Mouse (Mus musculus) granulocyte monocyte progenitor cell, adult 5-6 weeks (primary cell): Measurements from ENCODE around the gene Ifi208. TPM values are rescaled to one million over a fixed set of nuclear protein-coding genes. Genes with fewer than 3 reads are reported as not detected.
A peak's percentile ranks its signal among the peaks of the same experiment; 100 is the strongest.
"Not testable (repeated sequence)": the region's sequence is repeated elsewhere in the genome, so short reads cannot be mapped to it uniquely, and the experiment has no call there.

Experiments used
- ATAC-seq: replicated peaks from 2 replicates; pipeline ENCODE4 v1.8.0; 2016; ENCODE audit warnings: mild to moderate bottlenecking, moderate TSS enrichment, inconsistent platforms; ENCODE audit not compliant: poor library complexity, severe bottlenecking
- total RNA-seq, 2 experiments: library from RNA; stranded (forward) in 1 of 2; stranded (reverse) in 1 of 2; fragments of 200-712, 200-1000 nt in 1 of 2; fragments of >200 nt in 1 of 2; fragmentation: Nextera tagmentation in 1 of 2; gene quantifications; 2 replicates each; pipeline ENCODE4 v1.2.3; 2014 to 2017

The Ifi208 gene
- total RNA-seq (2014; fragmentation: Nextera tagmentation) (not detected in 2 replicates), total RNA-seq (2017) (not detected in 2 replicates)

- ATAC-seq: not testable (repeated sequence)
Measured at GRCm38 (mm10) chr1:173673458-173674097, at the start of gene Ifi208. Gene Ifi208, plus strand, starts transcription at chr1:173673675.

DNA sequence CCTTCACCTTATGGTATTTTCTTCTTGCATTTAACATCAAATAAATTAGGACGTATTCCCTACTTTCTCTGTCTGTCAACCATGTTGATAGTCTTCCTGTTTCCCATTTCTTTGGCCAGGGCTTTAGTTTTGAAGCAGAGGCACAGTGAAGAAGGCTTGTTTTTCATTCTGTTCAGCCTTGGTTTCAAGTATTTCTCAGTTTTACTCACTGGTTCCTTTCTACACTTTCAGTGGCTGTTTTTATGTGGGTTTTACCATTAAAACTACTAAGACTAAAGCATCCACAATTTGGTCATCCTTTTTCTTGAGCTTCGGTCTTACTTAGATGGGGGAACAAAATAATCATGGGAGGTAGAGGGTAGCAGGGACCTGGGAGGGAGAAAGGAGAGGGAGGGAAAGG is 49.4 kb upstream of the Ifi208 start:
- no peak for ATAC-seq

- ATAC-seq: peak; percentile 63
Measured at GRCm38 (mm10) chr1:173626686-173627085, 46.8 kb upstream of the Ifi208 start.

GRCm38 (mm10) chr1:173630622-173631021 is 42.9 kb upstream of the Ifi208 start, which contains the start of gene Ifi209:
Gene Ifi209, plus strand, starts transcription at chr1:173630917.
- peak; percentile 77 for ATAC-seq

- peak; percentile 83 for ATAC-seq
Measured at GRCm38 (mm10) chr1:173633969-173634645, 39.4 kb upstream of the Ifi208 start.

DNA sequence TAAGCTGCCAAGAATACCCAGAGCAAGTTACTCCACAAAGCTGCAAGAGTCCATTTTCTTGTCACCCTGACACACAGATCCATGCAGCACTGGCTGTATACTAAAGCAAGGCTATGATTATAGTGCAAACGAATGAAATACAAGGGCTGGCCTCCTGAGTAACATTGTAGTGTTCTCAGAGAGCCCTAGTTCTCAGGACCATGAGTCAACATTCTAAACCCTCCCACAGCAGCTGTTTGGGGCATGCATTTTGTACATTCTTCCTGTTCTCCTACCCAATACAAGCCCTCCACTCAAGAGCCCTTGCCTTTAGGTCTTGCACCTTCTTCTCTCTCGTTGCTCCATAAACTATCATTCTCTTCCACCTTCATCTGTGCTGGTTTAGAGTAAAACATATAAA is 28.1 kb upstream of the Ifi208 start:
- ATAC-seq: no peak; the same call in 1 of the 2 replicates

GRCm38 (mm10) chr1:173657973-173658372 is 15.5 kb upstream of the Ifi208 start:
- ATAC-seq: peak; percentile 55

DNA sequence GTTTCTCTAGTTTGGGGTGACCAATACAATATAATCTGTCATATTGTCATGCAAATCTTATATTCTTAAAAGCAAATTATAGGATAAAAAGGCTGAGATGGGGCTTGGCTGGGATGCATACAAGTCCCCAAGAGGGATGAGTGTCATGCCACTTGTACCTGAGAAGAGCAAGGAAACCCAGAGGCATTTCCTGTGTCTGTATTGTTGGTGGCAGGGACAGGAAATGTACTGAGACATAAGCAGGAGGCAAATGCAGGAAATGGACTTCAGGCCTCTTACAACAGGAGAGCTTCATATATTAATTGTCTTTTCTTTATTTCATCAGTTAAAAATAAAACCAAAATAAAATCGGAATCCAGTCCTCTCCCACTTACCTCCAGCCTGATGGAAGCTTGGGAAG is 5.1 kb downstream of the Ifi208 start:
- ATAC-seq: not testable (repeated sequence)

- peak; percentile 89 for ATAC-seq
Measured at GRCm38 (mm10) chr1:173694270-173694669, 20.8 kb downstream of the Ifi208 start.

DNA sequence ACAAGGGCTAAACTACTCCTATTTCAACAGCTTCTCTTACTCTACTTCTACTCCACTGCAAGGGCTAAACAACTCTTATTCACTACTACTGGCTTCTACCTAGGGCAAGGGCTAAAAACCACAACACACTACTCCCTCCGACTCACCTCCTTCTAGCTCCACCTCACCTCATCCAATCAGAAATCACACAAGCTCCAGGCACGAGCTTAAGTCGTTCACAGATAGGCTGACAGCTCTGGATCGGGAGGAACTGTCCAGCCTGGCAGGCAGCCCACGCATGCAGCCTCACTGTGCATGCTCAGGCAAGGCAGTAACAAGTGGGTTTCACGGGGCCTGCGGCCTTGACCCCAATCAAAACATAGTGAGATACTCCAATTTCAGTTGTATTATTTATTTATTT is 59.7 kb downstream of the Ifi208 start:
- no peak for ATAC-seq

DNA sequence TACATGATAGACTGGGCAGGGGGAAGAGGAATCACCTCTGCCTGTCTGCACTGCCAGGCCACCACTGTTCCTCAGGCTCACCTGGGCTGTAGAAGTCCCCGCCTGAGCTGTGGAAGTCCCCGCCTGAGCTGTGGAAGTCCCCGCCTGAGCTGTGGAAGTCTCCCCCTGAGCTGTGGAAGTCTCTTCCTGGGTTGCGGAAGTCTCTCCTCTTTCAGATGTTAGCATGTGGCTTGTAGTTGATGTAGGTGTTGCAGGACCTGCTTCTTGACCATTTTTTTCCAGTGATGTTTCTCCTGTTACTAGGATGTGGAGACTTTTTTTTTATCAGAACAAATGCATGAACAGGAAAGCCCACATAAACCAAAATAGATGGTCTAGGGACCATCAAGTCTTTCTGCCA is 61.5 kb downstream of the Ifi208 start:
- not testable (repeated sequence) for ATAC-seq

- peak; percentile 68 for ATAC-seq
Measured at GRCm38 (mm10) chr1:173736986-173737385, 63.5 kb downstream of the Ifi208 start.

GRCm38 (mm10) chr1:173740537-173740936 is 67.1 kb downstream of the Ifi208 start:
- ATAC-seq: peak; percentile 54

- ATAC-seq: peak; percentile 85
Measured at GRCm38 (mm10) chr1:173741656-173742055, 68.2 kb downstream of the Ifi208 start, which contains the start of gene Ifi207. Gene Ifi207, minus strand, starts transcription at chr1:173741747.

- ATAC-seq: peak; percentile 89
Measured at GRCm38 (mm10) chr1:173742262-173742661, 68.8 kb downstream of the Ifi208 start.

Other genes with a start within 250 kb of the Ifi208 start
- not detected in 2 replicates for gene Ifi206, start 182.6 kb upstream of the Ifi208 start, total RNA-seq (2014; fragmentation: Nextera tagmentation)
- 0.05 and 0.13 TPM in 2 replicates for gene Ifi206, start 182.6 kb upstream of the Ifi208 start, total RNA-seq (2017)
- 0.32 and 0.58 TPM in 2 replicates for gene Ifi214, start 137.7 kb upstream of the Ifi208 start, total RNA-seq (2014; fragmentation: Nextera tagmentation)
- 0.05 and 0.22 TPM in 2 replicates for gene Ifi214, start 137.7 kb upstream of the Ifi208 start, total RNA-seq (2017)
- not detected in 2 replicates for gene Ifi213, start 74.4 kb upstream of the Ifi208 start, total RNA-seq (2014; fragmentation: Nextera tagmentation)
- gene Ifi213, start 74.4 kb upstream of the Ifi208 start, total RNA-seq (2017): 0.47 TPM in 1 of 2 replicates, not detected in the other
- gene Ifi209, start 42.8 kb upstream of the Ifi208 start, total RNA-seq (2014; fragmentation: Nextera tagmentation): 77.0 and 77.3 TPM in 2 replicates
- 143 and 146 TPM in 2 replicates for gene Ifi209, start 42.8 kb upstream of the Ifi208 start, total RNA-seq (2017)
- not detected in 2 replicates for gene Ifi207, start 68.1 kb downstream of the Ifi208 start, total RNA-seq (2014; fragmentation: Nextera tagmentation)
- 0.41 and 1.1 TPM in 2 replicates for gene Ifi207, start 68.1 kb downstream of the Ifi208 start, total RNA-seq (2017)
- 2.1 and 5.1 TPM in 2 replicates for gene Ifi204, start 93.3 kb downstream of the Ifi208 start, total RNA-seq (2014; fragmentation: Nextera tagmentation)
- 7.9 and 10.9 TPM in 2 replicates for gene Ifi204, start 93.3 kb downstream of the Ifi208 start, total RNA-seq (2017)
- gene Ifi211, start 239.4 kb downstream of the Ifi208 start, total RNA-seq (2014; fragmentation: Nextera tagmentation): 9.3 and 12.3 TPM in 2 replicates
- 13.2 and 16.0 TPM in 2 replicates for gene Ifi211, start 239.4 kb downstream of the Ifi208 start, total RNA-seq (2017)